Mouse (Mus musculus) hindbrain, embryonic 11.5 days (tissue): ENCODE measurements at regions not wholly inside any gene's neighbourhood (a gene's known extent, or its start where the extent isn't known, plus 50 kb on each side); places are given as distances from the start of the nearest gene placed in this dataset.

Experiments used
- ATAC-seq: fragments of 200-750 bp; cut with Nextera tagmentation; 2 replicates; pipeline ENCODE4 v1.8.0; 2017; ENCODE audit warnings: mild to moderate bottlenecking, moderate TSS enrichment, moderate library complexity; ENCODE audit not compliant: low FRiP score
- DNase-seq: peaks from one replicate; pipeline ENCODE4 v3.0.0-alpha.2; 2015; ENCODE audit warnings: low spot score
- H3K27ac ChIP-seq: fragments of 300-500 bp; sonication (generic); 2 replicates; pipeline ENCODE4 v1.5.1; 2014; ENCODE audit warnings: mild to moderate bottlenecking, low read depth, low read length
- H3K27me3 ChIP-seq: fragments of 300-500 bp; sonication (generic); 2 replicates; pipeline ENCODE4 v1.6.1; 2014; ENCODE audit warnings: mild to moderate bottlenecking, low read length, moderate library complexity, mixed read lengths; ENCODE audit not compliant: control insufficient read depth, insufficient read depth
- H3K36me3 ChIP-seq: fragments of 300-500 bp; sonication (generic); 2 replicates; pipeline ENCODE4 v1.6.1; 2014; ENCODE audit warnings: mild to moderate bottlenecking, low read length, moderate library complexity, mixed read lengths; ENCODE audit not compliant: control insufficient read depth, insufficient read depth
- H3K4me1 ChIP-seq: fragments of 300-500 bp; sonication (generic); replicated peaks from 2 replicates; pipeline ENCODE4 v1.6.1; 2014; ENCODE audit warnings: low read length, mixed read lengths; ENCODE audit not compliant: control insufficient read depth, insufficient read depth
- H3K4me2 ChIP-seq: fragments of 300-500 bp; sonication (generic); replicated peaks from 2 replicates; pipeline ENCODE4 v1.6.1; 2014; ENCODE audit warnings: mild to moderate bottlenecking, low read depth, low read length
- H3K4me3 ChIP-seq: fragments of 300-500 bp; sonication (generic); 2 replicates; pipeline ENCODE4 v1.5.1; 2014; ENCODE audit warnings: low read depth, low read length
- H3K9ac ChIP-seq: fragments of 300-500 bp; sonication (generic); 2 replicates; pipeline ENCODE4 v1.6.1; 2014; ENCODE audit warnings: low read depth, low read length
- H3K9me3 ChIP-seq: fragments of 300-500 bp; sonication (generic); 2 replicates; pipeline ENCODE4 v1.6.1; 2016; ENCODE audit warnings: low read length; ENCODE audit not compliant: control insufficient read depth
- WGBS: fragments of 180-500 bp; shearing (Covaris S2); extraction: QIAGEN DNeasy Blood & Tissue Kit; methylation state at CpG from one replicate; pipeline ENCODE4 v1.1.7; 2014; 5-methylcytosine and 5-hydroxymethylcytosine counted together

GRCm38 (mm10) chr17:9579401-9580371 is 89.8 kb downstream of the Pabpc6 start:
- Histone ChIP-seq H3K27ac (peak overlapping the region; percentile 82), H3K4me3 (no peak overlapping the region), H3K36me3 (no peaks in the 10 kb centered on the region), H3K27me3 (no peaks in the 10 kb centered on the region), H3K4me2 (no peak overlapping the region), H3K4me1 (no peaks in the 10 kb centered on the region), H3K9ac (no peak overlapping the region), H3K9me3 (no peaks in the 10 kb centered on the region)
- peak; percentile 44 for DNase-seq
- WGBS: 22% methylated on average over 11 of the region's 11 CpGs
- ATAC-seq: peak; percentile 93

GRCm38 (mm10) chr17:9598131-9598530 is 71.4 kb downstream of the Pabpc6 start:
- Histone ChIP-seq H3K36me3 (no peaks in the 10 kb centered on the region), H3K27me3 (no peaks in the 10 kb centered on the region), H3K4me1 (no peaks in the 10 kb centered on the region), H3K4me2 (no peak overlapping the region), H3K4me3 (no peak overlapping the region), H3K9me3 (no peaks in the 10 kb centered on the region), H3K27ac (no peak overlapping the region), H3K9ac (no peak overlapping the region)
- ATAC-seq (no peak), DNase-seq (no peak)
- WGBS: 49% methylated on average over 2 of the region's 2 CpGs

GRCm38 (mm10) chr17:9600459-9600858 is 69.1 kb downstream of the Pabpc6 start:
- Histone ChIP-seq H3K9ac (no peak overlapping the region), H3K4me1 (no peaks in the 10 kb centered on the region), H3K4me2 (no peak overlapping the region), H3K27ac (no peak overlapping the region), H3K9me3 (no peaks in the 10 kb centered on the region), H3K4me3 (no peak overlapping the region), H3K27me3 (no peaks in the 10 kb centered on the region), H3K36me3 (no peaks in the 10 kb centered on the region)
- no peak for DNase-seq
- 85% methylated on average over 2 of the region's 2 CpGs for WGBS
- no peak for ATAC-seq
